Mouse (Mus musculus): ENCODE results near the gene Dclk2. TPM values are rescaled to one million over a fixed set of nuclear protein-coding genes. Genes with fewer than 3 reads are reported as not detected.

Dclk2 gene
- polyA plus RNA-seq, 1 experiment from 2014 or later = 13.8 TPM

- Histone ChIP-seq H3K4me3 (replicated peaks) (no peak overlapping the region), H3K27me3 (no peaks in the 10 kb centered on the region), H3K4me1 (replicated peaks) (no peaks in the 10 kb centered on the region), H3K27ac (replicated peaks) (no peak overlapping the region), H3K36me3 (replicated peaks) (no peaks in the 10 kb centered on the region), H3K9me3 (replicated peaks) (no peaks in the 10 kb centered on the region), H3K9ac (no peak overlapping the region), H3K4me2 (no peak overlapping the region)
- no peak for ATAC-seq (ENCODE audit: insufficient read depth)
- 63% methylated on average over 10 of the region's 10 CpGs for WGBS (ENCODE audit: insufficient replicate concordance)
Measured at GRCm38 (mm10) chr3:86862245-86862938, 58.3 kb downstream of the Dclk2 start.

GRCm38 (mm10) chr3:86859791-86860190 lies 60.9 kb downstream of the Dclk2 start:
- no peaks in the 10 kb centered on the region for H3K27me3 ChIP-seq
- ATAC-seq (ENCODE audit: insufficient read depth) = no peak
- WGBS (ENCODE audit: insufficient replicate concordance) = 63% methylated on average over 2 of the region's 2 CpGs

GRCm38 (mm10) chr3:86858699-86859098 lies 62.0 kb downstream of the Dclk2 start:
- H3K9ac ChIP-seq = no peak overlapping the region
- 77% methylated on average over 5 of the region's 5 CpGs for WGBS (ENCODE audit: insufficient replicate concordance)
- no peak overlapping the region for H3K27ac ChIP-seq (replicated peaks)
- ATAC-seq (ENCODE audit: insufficient read depth) = no peak
- no peaks in the 10 kb centered on the region for H3K9me3 ChIP-seq (replicated peaks)
- no peak overlapping the region for H3K4me2 ChIP-seq
- H3K36me3 ChIP-seq (replicated peaks) = no peaks in the 10 kb centered on the region
- H3K27me3 ChIP-seq = no peaks in the 10 kb centered on the region
- no peak overlapping the region for H3K4me3 ChIP-seq (replicated peaks)
- no peaks in the 10 kb centered on the region for H3K4me1 ChIP-seq (replicated peaks)

More at GRCm38 (mm10) chr3:86859791-86860190, 60.9 kb downstream of the Dclk2 start:
- H3K9me3 ChIP-seq (replicated peaks) = no peaks in the 10 kb centered on the region
- H3K4me1 ChIP-seq (replicated peaks) = no peaks in the 10 kb centered on the region
- no peaks in the 10 kb centered on the region for H3K36me3 ChIP-seq (replicated peaks)
- H3K4me2 ChIP-seq = no peak overlapping the region
- no peak overlapping the region for H3K27ac ChIP-seq (replicated peaks)
- no peak overlapping the region for H3K9ac ChIP-seq
- H3K4me3 ChIP-seq (replicated peaks) = no peak overlapping the region

GRCm38 (mm10) chr3:86857833-86858398 lies 62.7 kb downstream of the Dclk2 start:
- Histone ChIP-seq H3K9me3 (replicated peaks) (no peaks in the 10 kb centered on the region), H3K4me1 (replicated peaks) (no peaks in the 10 kb centered on the region), H3K4me2 (no peak overlapping the region), H3K36me3 (replicated peaks) (no peaks in the 10 kb centered on the region), H3K27ac (replicated peaks) (no peak overlapping the region), H3K4me3 (replicated peaks) (no peak overlapping the region), H3K9ac (no peak overlapping the region), H3K27me3 (no peaks in the 10 kb centered on the region)
- 69% methylated on average over 8 of the region's 8 CpGs for WGBS (ENCODE audit: insufficient replicate concordance)
- ATAC-seq (ENCODE audit: insufficient read depth) = no peak

GRCm38 (mm10) chr3:86852867-86853266 lies 67.8 kb downstream of the Dclk2 start:
- Histone ChIP-seq H3K4me2 (no peak overlapping the region), H3K4me1 (replicated peaks) (no peaks in the 10 kb centered on the region), H3K9ac (no peak overlapping the region), H3K9me3 (replicated peaks) (no peaks in the 10 kb centered on the region), H3K36me3 (replicated peaks) (no peaks in the 10 kb centered on the region), H3K27me3 (no peaks in the 10 kb centered on the region), H3K27ac (replicated peaks) (no peak overlapping the region), H3K4me3 (replicated peaks) (no peak overlapping the region)
- 55% methylated on average over 3 of the region's 3 CpGs for WGBS (ENCODE audit: insufficient replicate concordance)
- ATAC-seq (ENCODE audit: insufficient read depth) = no peak

- H3K27ac ChIP-seq (replicated peaks) = no peak overlapping the region
- H3K4me2 ChIP-seq = no peak overlapping the region
- H3K27me3 ChIP-seq = no peaks in the 10 kb centered on the region
- H3K4me3 ChIP-seq (replicated peaks) = no peak overlapping the region
- no peaks in the 10 kb centered on the region for H3K9me3 ChIP-seq (replicated peaks)
- no peaks in the 10 kb centered on the region for H3K4me1 ChIP-seq (replicated peaks)
- 59% methylated on average over 7 of the region's 7 CpGs for WGBS (ENCODE audit: insufficient replicate concordance)
- H3K9ac ChIP-seq = no peak overlapping the region
- ATAC-seq (ENCODE audit: insufficient read depth) = no peak
- H3K36me3 ChIP-seq (replicated peaks) = no peaks in the 10 kb centered on the region
Measured at GRCm38 (mm10) chr3:86851131-86851530, 69.5 kb downstream of the Dclk2 start.

- no peaks in the 10 kb centered on the region for H3K27me3 ChIP-seq
- H3K9ac ChIP-seq = no peak overlapping the region
- ATAC-seq (ENCODE audit: insufficient read depth) = no peak
- WGBS (ENCODE audit: insufficient replicate concordance) = 71% methylated on average over 10 of the region's 10 CpGs
- H3K36me3 ChIP-seq (replicated peaks) = no peaks in the 10 kb centered on the region
- no peaks in the 10 kb centered on the region for H3K4me1 ChIP-seq (replicated peaks)
- H3K9me3 ChIP-seq (replicated peaks) = no peaks in the 10 kb centered on the region
- H3K4me3 ChIP-seq (replicated peaks) = no peak overlapping the region
- H3K4me2 ChIP-seq = no peak overlapping the region
- no peak overlapping the region for H3K27ac ChIP-seq (replicated peaks)
Measured at GRCm38 (mm10) chr3:86850394-86851030, 70.1 kb downstream of the Dclk2 start.

- H3K4me3 ChIP-seq (replicated peaks) = no peak overlapping the region
- H3K4me1 ChIP-seq (replicated peaks) = no peaks in the 10 kb centered on the region
- no peak overlapping the region for H3K27ac ChIP-seq (replicated peaks)
- H3K4me2 ChIP-seq = no peak overlapping the region
- H3K9ac ChIP-seq = no peak overlapping the region
- no peaks in the 10 kb centered on the region for H3K27me3 ChIP-seq
- no peak for ATAC-seq (ENCODE audit: insufficient read depth)
- no peaks in the 10 kb centered on the region for H3K9me3 ChIP-seq (replicated peaks)
- WGBS (ENCODE audit: insufficient replicate concordance) = 66% methylated on average over 2 of the region's 2 CpGs
- H3K36me3 ChIP-seq (replicated peaks) = no peaks in the 10 kb centered on the region
Measured at GRCm38 (mm10) chr3:86849337-86849736, 71.3 kb downstream of the Dclk2 start.

GRCm38 (mm10) chr3:86847536-86847935 lies 73.1 kb downstream of the Dclk2 start:
- no peaks in the 10 kb centered on the region for H3K27me3 ChIP-seq
- ATAC-seq (ENCODE audit: insufficient read depth) = no peak
- H3K9me3 ChIP-seq (replicated peaks) = no peaks in the 10 kb centered on the region
- no peak overlapping the region for H3K9ac ChIP-seq
- no peaks in the 10 kb centered on the region for H3K4me1 ChIP-seq (replicated peaks)
- 71% methylated on average over 2 of the region's 2 CpGs for WGBS (ENCODE audit: insufficient replicate concordance)
- H3K27ac ChIP-seq (replicated peaks) = no peak overlapping the region
- no peak overlapping the region for H3K4me3 ChIP-seq (replicated peaks)
- H3K4me2 ChIP-seq = no peak overlapping the region
- no peaks in the 10 kb centered on the region for H3K36me3 ChIP-seq (replicated peaks)

GRCm38 (mm10) chr3:86846036-86846435 lies 74.6 kb downstream of the Dclk2 start:
- ATAC-seq (ENCODE audit: insufficient read depth) = no peak
- Histone ChIP-seq H3K27ac (replicated peaks) (no peak overlapping the region), H3K4me2 (no peak overlapping the region), H3K9ac (no peak overlapping the region), H3K4me3 (replicated peaks) (no peak overlapping the region), H3K27me3 (no peaks in the 10 kb centered on the region), H3K4me1 (replicated peaks) (no peaks in the 10 kb centered on the region), H3K9me3 (replicated peaks) (no peaks in the 10 kb centered on the region), H3K36me3 (replicated peaks) (no peaks in the 10 kb centered on the region)
- WGBS (ENCODE audit: insufficient replicate concordance) = 35% methylated on average over 4 of the region's 4 CpGs

GRCm38 (mm10) chr3:86845578-86845977 lies 75.1 kb downstream of the Dclk2 start:
- no peak overlapping the region for H3K4me2 ChIP-seq
- WGBS (ENCODE audit: insufficient replicate concordance) = 81% methylated on average over 1 of the region's 1 CpGs
- H3K27ac ChIP-seq (replicated peaks) = no peak overlapping the region
- H3K9me3 ChIP-seq (replicated peaks) = no peaks in the 10 kb centered on the region
- no peaks in the 10 kb centered on the region for H3K27me3 ChIP-seq
- no peak overlapping the region for H3K4me3 ChIP-seq (replicated peaks)
- ATAC-seq (ENCODE audit: insufficient read depth) = no peak
- no peak overlapping the region for H3K9ac ChIP-seq
- no peaks in the 10 kb centered on the region for H3K36me3 ChIP-seq (replicated peaks)
- H3K4me1 ChIP-seq (replicated peaks) = no peaks in the 10 kb centered on the region
